Mouse (Mus musculus) intestine, embryonic 14.5 days (tissue): ENCODE data around the gene Susd6. TPM values are rescaled to one million over a fixed set of nuclear protein-coding genes. Genes with fewer than 3 reads are reported as not detected.

Source experiments
- ATAC-seq: fragments of 200-750 bp; cut with Nextera tagmentation; replicated peaks from 2 replicates; pipeline ENCODE4 v1.8.0; 2017; ENCODE audit warnings: low read depth, moderate number of reproducible peaks, moderate TSS enrichment, moderate library complexity; ENCODE audit not compliant: low FRiP score, low TSS enrichment
- DNase-seq: peaks from one replicate; pipeline ENCODE4 v3.0.0-alpha.2; 2018; ENCODE audit warnings: low spot score
- H3K27ac ChIP-seq: fragments of 300-500 bp; sonication (generic); 2 replicates; pipeline ENCODE4 v1.5.1; 2014; ENCODE audit warnings: low read depth, mild to moderate bottlenecking, control low read depth
- H3K27me3 ChIP-seq: fragments of 300-500 bp; sonication (generic); replicated peaks from 2 replicates; pipeline ENCODE4 v1.6.1; 2014; ENCODE audit warnings: low read length, control low read depth; ENCODE audit not compliant: control insufficient read depth, insufficient read depth
- H3K36me3 ChIP-seq: fragments of 300-500 bp; sonication (generic); 2 replicates; pipeline ENCODE4 v1.6.1; 2014; ENCODE audit warnings: low read length, control low read depth; ENCODE audit not compliant: control insufficient read depth, insufficient read depth
- H3K4me1 ChIP-seq: fragments of 300-500 bp; sonication (generic); replicated peaks from 2 replicates; pipeline ENCODE4 v1.6.1; 2014; ENCODE audit warnings: low read length, control low read depth, mixed read lengths; ENCODE audit not compliant: control insufficient read depth, insufficient read depth
- H3K4me2 ChIP-seq: fragments of 300-500 bp; sonication (generic); 2 replicates; pipeline ENCODE4 v1.6.1; 2014; ENCODE audit warnings: low read length
- H3K4me3 ChIP-seq: fragments of 300-500 bp; sonication (generic); 2 replicates; pipeline ENCODE4 v1.5.1; 2014; ENCODE audit warnings: low read depth, low read length, control low read depth, mixed read lengths
- H3K9ac ChIP-seq: fragments of 300-500 bp; sonication (generic); 2 replicates; pipeline ENCODE4 v1.6.1; 2014; ENCODE audit warnings: mild to moderate bottlenecking, low read length
- H3K9me3 ChIP-seq: fragments of 300-500 bp; sonication (generic); 2 replicates; pipeline ENCODE4 v1.6.1; 2016; ENCODE audit warnings: low read length, control low read depth; ENCODE audit not compliant: control insufficient read depth
- WGBS: fragments of 180-500 bp; shearing (Covaris S2); extraction: QIAGEN DNeasy Blood & Tissue Kit; methylation state at CpG from one replicate; pipeline ENCODE4 v1.1.7; 2014; 5-methylcytosine and 5-hydroxymethylcytosine counted together
- polyA plus RNA-seq: library from polyadenylated mRNA; unstranded; fragments of >200 nt; fragmentation: Nextera tagmentation; extraction: Ambion mirVana; gene quantifications from 2 replicates; pipeline ENCODE4 v1.2.1, GENCODE M21; 2014

The Susd6 gene
- polyA plus RNA-seq, 1 experiment from 2014 or later, result 21.4 TPM

- Histone ChIP-seq H3K27ac (no peak overlapping the region), H3K4me2 (peak overlapping the region; percentile 94), H3K27me3 (peaks cover 66% of the 10 kb centered on the region), H3K4me1 (peaks cover 20% of the 10 kb centered on the region), H3K36me3 (no peaks in the 10 kb centered on the region), H3K4me3 (peak overlapping the region; percentile 54), H3K9me3 (no peaks in the 10 kb centered on the region), H3K9ac (no peak overlapping the region)
- WGBS, result 3% methylated on average over 22 of the region's 22 CpGs
- ATAC-seq (no peak), DNase-seq (peak; percentile 64)
Measured at GRCm38 (mm10) chr12:80759713-80760395, 30.5 kb upstream of the Susd6 start.

DNA sequence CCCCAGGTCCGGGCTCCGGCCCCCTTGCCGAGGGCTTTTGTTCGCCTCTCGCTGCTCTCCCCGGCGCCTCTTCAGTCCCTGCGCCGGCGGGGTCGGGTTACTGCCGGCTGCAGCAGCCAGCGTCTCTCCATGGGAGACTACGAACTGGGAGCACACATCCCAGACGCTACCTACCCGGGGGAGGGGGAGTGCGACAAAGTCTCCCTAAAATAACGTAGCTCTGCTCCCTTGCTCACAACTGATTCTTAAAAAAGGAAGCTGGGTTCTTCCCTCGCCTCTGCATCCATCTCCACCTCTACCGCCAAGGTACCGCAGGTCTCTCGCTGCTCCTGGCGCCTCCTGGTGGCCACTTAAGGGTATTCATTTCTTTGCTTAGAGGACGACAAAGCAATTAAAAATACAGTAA lies 29.9 kb upstream of the Susd6 start, which contains the start of gene Ccdc177:
TSS of gene Ccdc177 (minus strand) at position 292 of the 406 bp plus-strand sequence.
- no peaks in the 10 kb centered on the region for H3K36me3 ChIP-seq
- no peak within 1 kb of the TSS for H3K9ac ChIP-seq
- ATAC-seq (no peak), DNase-seq (peak; percentile 87)
- H3K9me3 ChIP-seq, result no peaks in the 10 kb centered on the region
- H3K4me3 ChIP-seq, result peak within 1 kb of the TSS; percentile 54
- peaks cover 60% of the 10 kb centered on the region for H3K27me3 ChIP-seq
- WGBS, result 0% methylated on average over 23 of the region's 24 CpGs
- no peak within 1 kb of the TSS for H3K27ac ChIP-seq
- H3K4me1 ChIP-seq, result peaks cover 20% of the 10 kb centered on the region
- peak within 1 kb of the TSS; percentile 94 for H3K4me2 ChIP-seq

- Histone ChIP-seq H3K9ac (no peak overlapping the region), H3K27ac (no peak overlapping the region), H3K9me3 (no peaks in the 10 kb centered on the region), H3K27me3 (peaks cover 34% of the 10 kb centered on the region), H3K36me3 (no peaks in the 10 kb centered on the region), H3K4me2 (no peak overlapping the region), H3K4me3 (no peak overlapping the region), H3K4me1 (peaks cover 11% of the 10 kb centered on the region)
- 86% methylated on average over 5 of the region's 5 CpGs for WGBS
- ATAC-seq (no peak), DNase-seq (no peak)
Measured at GRCm38 (mm10) chr12:80762982-80763381, 27.3 kb upstream of the Susd6 start.

DNA sequence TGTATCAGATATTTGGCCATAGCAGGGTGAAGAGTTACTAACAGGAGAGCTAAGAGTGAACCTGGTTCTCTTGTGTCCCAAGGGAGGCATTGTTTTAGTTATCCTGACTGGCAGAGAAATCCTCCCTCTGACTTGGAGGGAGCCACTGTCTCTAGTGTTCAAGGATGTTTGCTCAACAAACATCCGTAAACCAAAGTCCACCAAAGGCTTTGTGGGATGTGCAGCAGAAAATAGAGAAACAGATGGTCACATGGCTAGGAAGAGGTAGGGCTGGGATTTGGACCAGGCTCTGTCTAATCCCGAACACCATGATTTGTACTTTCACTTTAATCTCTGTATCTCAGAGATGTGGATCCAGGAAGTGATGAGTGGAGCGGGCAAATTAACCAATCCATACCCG lies 26.2 kb upstream of the Susd6 start:
- Histone ChIP-seq H3K36me3 (no peaks in the 10 kb centered on the region), H3K4me3 (no peak overlapping the region)

DNA sequence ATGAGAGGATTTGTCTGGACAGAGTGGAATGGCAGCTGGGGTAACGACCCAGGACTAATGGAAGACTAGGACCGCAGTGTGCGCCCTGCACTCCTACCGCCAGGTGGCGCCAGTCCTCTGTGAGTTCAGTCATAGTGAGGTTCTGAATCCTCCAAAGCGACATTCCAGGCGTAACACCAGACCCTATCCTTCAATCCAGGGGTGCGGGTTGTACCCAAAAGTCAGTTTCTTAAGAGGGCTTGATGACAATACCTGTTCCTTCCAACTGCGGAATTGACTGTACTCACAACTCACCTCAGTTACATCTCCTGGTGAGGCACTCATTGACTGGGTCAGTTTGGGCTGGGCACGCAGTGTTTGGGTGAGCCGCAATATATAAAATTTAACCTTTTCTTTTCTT lies 20.6 kb upstream of the Susd6 start:
- DNase-seq (peak; percentile 96), ATAC-seq (peak; percentile 85)
- 19% methylated on average over 11 of the region's 11 CpGs for WGBS
- Histone ChIP-seq H3K9ac (no peak overlapping the region), H3K27me3 (no peaks in the 10 kb centered on the region), H3K4me2 (no peak overlapping the region), H3K27ac (no peak overlapping the region), H3K4me1 (no peaks in the 10 kb centered on the region), H3K4me3 (no peak overlapping the region), H3K36me3 (no peaks in the 10 kb centered on the region), H3K9me3 (no peaks in the 10 kb centered on the region)

More for the DNA sequence above, 26.2 kb upstream of the Susd6 start:
- no peak overlapping the region for H3K4me2 ChIP-seq
- H3K27ac ChIP-seq, result no peak overlapping the region
- 66% methylated on average over 4 of the region's 4 CpGs for WGBS
- H3K9me3 ChIP-seq, result no peaks in the 10 kb centered on the region
- ATAC-seq (no peak), DNase-seq (no peak)
- H3K4me1 ChIP-seq, result peaks cover 6% of the 10 kb centered on the region
- no peak overlapping the region for H3K9ac ChIP-seq
- peaks cover 24% of the 10 kb centered on the region for H3K27me3 ChIP-seq

- Histone ChIP-seq H3K4me1 (no peaks in the 10 kb centered on the region), H3K9ac (no peak overlapping the region), H3K27ac (no peak overlapping the region), H3K4me3 (no peak overlapping the region), H3K4me2 (no peak overlapping the region), H3K9me3 (no peaks in the 10 kb centered on the region), H3K36me3 (no peaks in the 10 kb centered on the region), H3K27me3 (no peaks in the 10 kb centered on the region)
- no peak for DNase-seq
- WGBS, result 71% methylated on average over 7 of the region's 7 CpGs
- no peak for ATAC-seq
Measured at GRCm38 (mm10) chr12:80774786-80775185, 15.5 kb upstream of the Susd6 start.

- ATAC-seq (no peak), DNase-seq (no peak)
- no peak overlapping the region for H3K9ac ChIP-seq
- H3K27me3 ChIP-seq, result no peaks in the 10 kb centered on the region
- H3K4me1 ChIP-seq, result no peaks in the 10 kb centered on the region
- H3K4me3 ChIP-seq, result no peak overlapping the region
- WGBS, result 73% methylated on average over 4 of the region's 4 CpGs
- H3K36me3 ChIP-seq, result no peaks in the 10 kb centered on the region
- H3K9me3 ChIP-seq, result no peaks in the 10 kb centered on the region
- no peak overlapping the region for H3K4me2 ChIP-seq
- no peak overlapping the region for H3K27ac ChIP-seq
Measured at GRCm38 (mm10) chr12:80776046-80776634, 14.2 kb upstream of the Susd6 start.

GRCm38 (mm10) chr12:80778188-80778936 lies 11.9 kb upstream of the Susd6 start:
- Histone ChIP-seq H3K4me1 (no peaks in the 10 kb centered on the region), H3K9me3 (no peaks in the 10 kb centered on the region), H3K4me2 (no peak overlapping the region), H3K9ac (no peak overlapping the region), H3K4me3 (no peak overlapping the region), H3K27ac (no peak overlapping the region), H3K27me3 (no peaks in the 10 kb centered on the region), H3K36me3 (no peaks in the 10 kb centered on the region)
- ATAC-seq (no peak), DNase-seq (no peak)
- 73% methylated on average over 16 of the region's 16 CpGs for WGBS
